Mouse (Mus musculus) myocyte (in vitro differentiated cells): ENCODE measurements around the gene Prame. TPM values are rescaled to one million over a fixed set of nuclear protein-coding genes. Genes with fewer than 3 reads are reported as not detected.
"Not testable (repeated sequence)": the region's sequence is repeated elsewhere in the genome, so short reads cannot be mapped to it uniquely, and the experiment has no call there.

Experiments
- H3K27me3 ChIP-seq: one replicate; pipeline ENCODE4 v1.6.1; 2011; ENCODE audit not compliant: control insufficient read depth, insufficient read depth, insufficient read length
- H3K36me3 ChIP-seq: one replicate; pipeline ENCODE4 v1.6.1; 2011; ENCODE audit not compliant: control insufficient read depth, insufficient read depth
- H3K4me2 ChIP-seq: one replicate; pipeline ENCODE4 v1.6.1; 2011; ENCODE audit warnings: low read depth, control low read depth
- H3K4me3 ChIP-seq: one replicate; pipeline ENCODE4 v1.5.1; 2011; ENCODE audit warnings: mild to moderate bottlenecking, control low read depth, moderate library complexity
- H3K79me2 ChIP-seq: one replicate; pipeline ENCODE4 v1.6.1; 2011; ENCODE audit not compliant: control insufficient read depth, insufficient read depth
- H3ac ChIP-seq: one replicate; pipeline ENCODE4 v1.6.1; 2011; ENCODE audit not compliant: control insufficient read depth, insufficient read length
- MYOG ChIP-seq, 3 experiments: IDR thresholded peaks; one replicate each; pipeline ENCODE4 v1.6.1; 2011; ENCODE audit warnings: control low read depth in 2 of 3, low read depth in 2 of 3, mild to moderate bottlenecking in 2 of 3; ENCODE audit not compliant: insufficient read length in 2 of 3, control insufficient read depth in 1 of 3, insufficient read depth in 1 of 3
- polyA plus RNA-seq: library from polyadenylated mRNA; unstranded; fragments of >200 nt; fragmentation: generic; extraction: Trizol; gene quantifications from one replicate; pipeline ENCODE4 v1.2.1, GENCODE M21; 2012; ENCODE audit warnings: missing spikeins

The Prame gene
- polyA plus RNA-seq, 1 experiment = 0.04 TPM

DNA sequence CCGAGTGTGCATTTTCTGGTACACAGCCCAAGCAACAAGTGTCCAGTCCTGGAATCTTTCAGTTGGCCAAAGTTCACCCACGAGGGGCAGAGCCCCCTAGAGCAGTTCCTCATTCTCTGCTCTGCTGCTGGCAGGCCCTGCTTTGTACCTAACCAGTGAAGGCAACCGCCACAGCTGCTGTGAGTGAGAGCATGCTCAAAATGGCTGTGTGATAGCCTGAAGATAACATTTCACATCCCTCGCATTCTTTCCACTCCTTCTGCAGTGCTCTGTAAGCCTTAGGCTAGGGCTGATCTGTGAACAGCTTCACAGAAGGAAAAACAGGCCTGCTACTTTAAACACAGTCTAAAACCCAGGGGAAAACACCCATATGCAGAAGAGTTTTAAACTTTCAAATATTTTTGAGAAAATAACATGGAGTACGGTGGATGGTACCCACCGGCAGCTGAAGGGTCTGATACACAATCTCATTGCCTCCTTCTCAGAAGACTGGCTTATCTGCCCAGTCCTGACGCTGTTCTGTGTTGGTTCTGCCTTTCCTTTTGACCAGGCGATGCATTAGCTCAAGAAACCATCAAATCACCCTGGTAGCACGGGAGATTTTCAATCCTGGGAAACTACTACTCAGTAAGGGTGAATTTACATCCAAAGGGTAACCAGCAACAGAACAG lies 52.4 kb downstream of the Prame start:
- H3K27me3 ChIP-seq, H3ac ChIP-seq, H3K79me2 ChIP-seq, H3K4me3 ChIP-seq, H3K36me3 ChIP-seq: not testable (repeated sequence)
- TF ChIP-seq MYOG (IDR thresholded peaks at IDR 0.05; ENCODE audit: control insufficient read depth in 1 of 3, insufficient read depth in 1 of 3, insufficient read length in 2 of 3, low read depth in 2 of 3) = peak in 1 of 3 experiments; percentile 14
- peak overlapping the region; percentile 55 for H3K4me2 ChIP-seq

DNA sequence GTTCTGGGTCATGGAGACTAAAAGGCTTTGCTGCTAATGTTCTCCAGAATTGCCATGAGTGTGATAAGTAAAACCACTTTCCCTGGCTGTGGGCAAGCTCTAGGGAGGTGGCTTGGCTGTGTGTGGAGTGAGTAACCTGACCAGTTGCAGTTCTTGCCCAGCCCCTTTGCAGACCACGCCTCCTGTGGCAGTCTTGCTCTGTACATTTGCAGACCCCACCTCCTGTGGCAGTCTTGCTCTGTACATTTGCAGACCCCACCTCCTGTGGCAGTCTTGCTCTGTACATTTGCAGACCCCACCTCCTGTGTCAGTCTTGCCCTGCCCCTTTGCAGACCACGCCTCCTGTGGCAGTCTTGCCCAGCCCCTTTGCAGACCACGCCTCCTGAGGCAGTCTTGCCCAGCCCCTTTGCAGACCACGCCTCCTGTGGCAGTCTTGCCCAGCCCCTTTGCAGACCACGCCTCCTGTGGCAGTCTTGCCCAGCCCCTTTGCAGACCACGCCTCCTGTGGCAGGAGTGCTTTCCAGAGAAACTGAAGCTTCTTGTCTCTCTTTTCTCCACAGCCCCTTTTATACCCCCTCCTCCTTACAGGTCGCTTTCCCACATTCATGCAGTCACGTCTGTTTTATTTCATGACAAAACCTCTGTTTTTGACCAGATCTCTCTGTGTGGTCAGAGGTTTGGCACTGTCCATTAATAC lies 53.1 kb downstream of the Prame start:
- not testable (repeated sequence) for H3K27me3 ChIP-seq, H3K36me3 ChIP-seq, H3ac ChIP-seq, H3K4me3 ChIP-seq, H3K79me2 ChIP-seq
- peak overlapping the region; percentile 55 for H3K4me2 ChIP-seq

DNA sequence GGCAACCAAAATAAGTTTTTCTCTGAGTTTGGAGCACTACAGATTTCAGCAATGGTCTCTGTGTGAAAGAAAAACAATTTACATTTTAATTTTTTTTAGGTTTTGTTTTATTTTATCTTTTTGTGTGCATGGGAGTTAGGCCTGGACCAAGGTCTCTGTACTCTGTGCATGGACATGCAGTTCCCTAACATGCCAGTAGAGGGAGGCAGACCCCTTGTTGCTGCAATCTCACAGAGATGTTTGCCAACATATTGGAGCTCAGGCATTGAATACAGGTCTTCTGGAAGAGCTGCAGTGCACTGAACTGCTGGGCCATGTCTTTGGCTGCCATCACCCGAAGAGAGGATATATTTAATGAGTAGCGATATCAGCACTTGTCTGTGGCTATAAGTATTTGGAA lies 58.0 kb downstream of the Prame start:
- H3K4me3 ChIP-seq, H3K27me3 ChIP-seq, H3K4me2 ChIP-seq, H3K79me2 ChIP-seq, H3ac ChIP-seq, H3K36me3 ChIP-seq: not testable (repeated sequence)

DNA sequence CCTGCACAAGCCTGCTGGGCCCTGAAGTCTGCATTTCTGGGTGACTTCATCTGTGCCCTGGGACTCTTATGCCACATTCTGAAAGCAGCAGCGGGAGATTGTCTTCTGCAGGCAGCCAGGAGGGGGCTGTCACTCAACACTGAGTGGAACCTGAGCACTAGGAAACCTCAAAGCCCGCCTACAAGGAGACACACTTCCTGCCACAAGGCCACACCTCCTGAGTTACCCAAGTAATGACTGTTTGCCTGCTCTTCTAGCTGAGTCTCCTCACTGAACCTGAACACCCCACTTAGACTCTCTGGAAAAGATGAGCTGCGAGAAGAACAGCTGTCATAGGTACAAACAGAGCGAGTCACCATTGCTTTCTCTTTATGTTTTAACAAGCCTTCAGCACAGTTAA lies 62.6 kb downstream of the Prame start:
- H3K36me3 ChIP-seq = not testable (repeated sequence)

More for the DNA sequence above, 62.6 kb downstream of the Prame start:
- H3K4me3 ChIP-seq, H3K79me2 ChIP-seq, H3K4me2 ChIP-seq, H3ac ChIP-seq, H3K27me3 ChIP-seq: not testable (repeated sequence)

Other genes with a start within 250 kb of the Prame start
- not detected for gene Gm7903, start 193.9 kb downstream of the Prame start, polyA plus RNA-seq
- not detected for gene AV320801, start 133.1 kb downstream of the Prame start, polyA plus RNA-seq
- 6.9 TPM for gene Nxf7, start 28.9 kb downstream of the Prame start, polyA plus RNA-seq
- 1.5 TPM for gene Tcp11x2, start 66.1 kb upstream of the Prame start, polyA plus RNA-seq
- 0.25 TPM for gene Tmsb15a, start 97.6 kb upstream of the Prame start, polyA plus RNA-seq
- 1.7 TPM for gene Armcx5, start 115.0 kb upstream of the Prame start, polyA plus RNA-seq
- gene Gprasp1, start 115.0 kb upstream of the Prame start, polyA plus RNA-seq = 5.8 TPM
- 0.41 TPM for gene Bhlhb9, start 169.9 kb upstream of the Prame start, polyA plus RNA-seq
- 0.14 TPM for gene Gprasp2, start 211.3 kb upstream of the Prame start, polyA plus RNA-seq